Mouse (Mus musculus): ENCODE measurements at regions not wholly inside any gene's neighbourhood (a gene's known extent, or its start where the extent isn't known, plus 50 kb on each side); places are given as distances from the start of the nearest gene placed in this dataset.

DNA sequence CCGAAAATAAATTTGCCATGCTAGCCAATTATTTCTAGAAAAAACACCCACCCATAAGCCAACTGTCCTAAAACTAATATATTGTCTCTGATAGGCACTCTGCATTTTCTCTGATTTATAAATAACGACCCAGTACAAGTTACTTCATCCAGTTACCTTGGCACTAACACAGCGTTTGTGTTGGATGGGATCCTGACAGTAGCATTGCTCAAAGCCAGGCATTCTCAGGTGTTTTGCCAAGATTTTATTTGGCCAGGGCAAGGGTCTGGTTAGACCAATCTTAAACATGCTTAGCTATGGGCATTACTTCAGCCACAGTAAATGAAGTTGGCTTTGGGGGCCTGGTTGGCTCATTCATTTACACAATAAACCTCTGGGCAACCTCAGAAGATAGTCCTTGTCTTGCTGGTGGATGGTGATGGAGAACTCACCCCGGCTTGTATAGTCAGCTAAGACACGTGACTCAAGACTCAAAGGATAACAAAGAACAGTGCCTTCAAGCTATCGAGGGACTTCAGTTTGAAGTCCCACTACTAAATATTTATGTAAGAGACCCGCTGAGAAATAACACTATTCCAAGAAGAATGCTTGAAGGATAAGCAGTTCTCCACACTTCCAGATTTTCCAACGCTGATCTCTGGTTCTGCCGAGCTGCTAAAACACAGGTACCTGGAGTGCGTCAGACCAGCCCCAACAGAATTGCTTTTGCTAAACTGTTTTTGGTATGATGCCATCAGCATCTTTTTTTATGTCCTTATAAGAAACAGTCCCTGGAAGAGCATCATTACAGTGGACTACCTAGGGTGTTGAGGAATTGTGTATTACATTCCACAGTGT is 125.0 kb upstream of the Pkdcc start:
- no peak for DNase-seq (ENCODE audit: low read depth, low spot score)

DNA sequence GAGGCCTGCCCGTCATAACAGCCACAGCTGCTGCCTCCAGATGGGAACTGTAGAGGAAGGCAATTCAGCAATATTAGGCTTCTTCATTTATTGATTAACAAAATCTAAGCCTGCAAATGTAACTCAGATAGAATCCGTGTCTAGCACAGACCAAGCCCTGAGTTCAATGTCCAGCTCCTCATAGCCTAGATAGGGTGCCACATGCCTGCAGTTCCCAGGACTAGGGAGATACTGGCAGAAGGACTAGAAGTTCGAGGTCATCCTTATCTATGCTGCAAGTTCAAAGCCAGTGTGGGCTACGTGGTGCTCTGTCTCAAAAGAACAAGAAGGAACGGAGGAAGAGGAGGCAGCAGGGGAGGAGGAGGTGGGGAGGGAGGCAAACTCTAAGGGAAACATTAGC is 121.2 kb upstream of the Pkdcc start:
- DNase-seq (ENCODE audit: low read depth, low spot score): no peak

DNA sequence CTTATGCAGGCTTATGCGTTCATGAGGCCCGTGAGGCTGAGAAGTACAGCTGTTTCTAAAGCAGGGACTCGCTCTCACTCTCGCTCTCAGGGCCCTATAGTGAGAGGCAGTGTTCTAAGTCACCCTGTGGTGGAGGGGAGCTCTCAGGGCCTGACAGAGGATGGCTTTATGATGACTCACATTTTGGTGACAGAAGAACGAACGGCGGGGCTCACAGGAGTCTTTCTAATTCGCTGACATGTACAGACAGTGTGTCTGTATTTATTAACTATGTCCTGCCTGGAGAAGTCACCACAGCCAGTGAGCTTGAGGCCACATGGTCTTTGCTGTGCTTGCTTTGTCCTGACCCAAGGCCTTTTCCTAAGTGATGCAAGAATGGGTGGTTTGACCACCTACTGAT is 118.6 kb upstream of the Pkdcc start:
- no peak for DNase-seq (ENCODE audit: low read depth, low spot score)

DNA sequence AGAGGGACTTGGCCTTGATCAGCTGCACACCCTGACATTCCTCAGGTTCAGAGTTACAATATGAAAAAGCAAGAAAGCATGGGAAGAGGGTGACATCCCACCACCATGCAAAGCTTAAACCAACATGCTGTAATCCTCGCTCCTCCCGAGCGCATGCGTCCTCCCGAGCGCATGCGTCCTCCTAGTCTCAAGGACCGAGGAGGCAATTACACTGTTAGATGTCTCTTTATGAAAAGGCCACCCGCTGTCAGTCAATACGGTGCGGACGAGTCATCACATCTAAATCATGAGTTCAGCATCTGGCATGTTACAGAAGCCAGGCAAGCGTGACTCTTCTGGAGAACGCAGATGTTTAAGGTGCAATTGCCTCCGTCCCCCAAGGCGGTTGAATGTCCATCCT is 117.1 kb upstream of the Pkdcc start:
- DNase-seq (ENCODE audit: low read depth, low spot score): no peak

DNA sequence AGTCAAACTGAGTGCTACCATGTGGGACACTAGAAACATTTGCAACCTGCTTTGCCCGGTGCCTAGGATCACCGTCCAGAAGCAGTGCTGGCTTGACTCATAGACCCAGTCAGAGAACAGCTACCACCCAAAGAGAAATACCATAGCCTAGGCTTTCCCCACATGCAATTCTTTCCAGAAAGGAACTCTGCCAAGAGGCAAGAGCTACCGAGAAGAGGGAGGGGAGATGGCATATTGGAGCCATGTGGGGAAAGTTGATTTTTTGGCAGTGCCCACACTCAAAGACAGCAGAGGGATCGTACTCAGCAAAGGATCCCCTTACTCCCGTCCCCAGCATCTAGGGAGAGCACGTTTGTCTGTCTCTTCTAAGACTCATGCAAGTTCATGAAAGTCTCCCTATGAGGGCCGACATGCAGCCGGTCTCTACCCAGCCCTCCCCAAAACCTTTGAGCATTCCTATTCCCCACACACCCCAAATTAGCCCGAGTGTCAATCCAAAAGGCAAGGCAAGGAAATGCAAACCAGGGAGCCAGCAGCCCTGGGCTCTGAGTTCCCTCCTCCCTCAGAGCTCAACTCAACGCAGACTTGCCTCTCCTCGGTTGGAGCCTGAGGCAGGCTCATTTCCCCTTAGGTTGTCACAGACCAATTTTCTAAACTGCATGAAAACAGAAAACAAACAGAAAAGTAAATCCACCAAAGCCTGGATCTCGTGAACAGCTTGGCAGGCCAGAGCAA is 116.2 kb upstream of the Pkdcc start:
- no peak for DNase-seq (ENCODE audit: low read depth, low spot score)

DNA sequence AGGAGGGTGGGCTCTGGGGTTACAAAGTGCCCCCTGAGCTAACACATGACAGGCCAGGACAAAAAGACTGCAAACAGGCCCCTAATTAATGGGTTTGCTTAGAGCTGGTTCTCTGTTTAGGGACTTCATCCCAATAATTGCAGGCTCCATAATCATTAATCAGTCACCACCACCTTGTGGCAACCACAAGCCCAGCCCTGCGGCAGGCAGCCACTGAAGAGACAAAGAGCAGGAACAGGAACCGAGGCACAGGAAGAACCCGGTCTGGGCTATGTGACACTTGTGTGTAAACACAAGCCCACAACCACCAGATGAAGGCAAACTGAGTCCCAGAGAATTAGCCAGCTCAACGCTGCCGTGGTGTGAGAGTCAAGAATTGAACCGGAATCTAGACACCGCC is 114.1 kb upstream of the Pkdcc start:
- no peak for DNase-seq (ENCODE audit: low read depth, low spot score)

DNA sequence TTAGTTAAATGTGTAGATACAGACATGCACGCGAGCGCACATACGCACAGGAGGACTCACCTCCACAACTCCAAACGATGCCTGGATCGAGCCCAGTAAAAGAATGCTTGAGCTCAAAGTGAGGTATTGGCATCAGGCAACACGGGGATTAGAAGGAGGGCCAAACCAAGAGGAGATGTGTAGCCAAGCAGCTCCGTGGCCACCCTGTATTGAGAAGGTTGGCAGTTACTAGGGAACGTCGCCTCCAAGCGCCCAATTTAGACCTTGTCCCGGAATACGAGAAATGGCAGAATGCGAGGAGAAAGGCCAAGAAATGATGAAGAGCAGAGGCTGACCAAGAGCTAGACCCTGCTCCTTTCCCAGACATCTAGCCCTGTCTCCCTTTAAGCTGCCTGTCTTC is 113.3 kb upstream of the Pkdcc start:
- DNase-seq (ENCODE audit: low read depth, low spot score): no peak

DNA sequence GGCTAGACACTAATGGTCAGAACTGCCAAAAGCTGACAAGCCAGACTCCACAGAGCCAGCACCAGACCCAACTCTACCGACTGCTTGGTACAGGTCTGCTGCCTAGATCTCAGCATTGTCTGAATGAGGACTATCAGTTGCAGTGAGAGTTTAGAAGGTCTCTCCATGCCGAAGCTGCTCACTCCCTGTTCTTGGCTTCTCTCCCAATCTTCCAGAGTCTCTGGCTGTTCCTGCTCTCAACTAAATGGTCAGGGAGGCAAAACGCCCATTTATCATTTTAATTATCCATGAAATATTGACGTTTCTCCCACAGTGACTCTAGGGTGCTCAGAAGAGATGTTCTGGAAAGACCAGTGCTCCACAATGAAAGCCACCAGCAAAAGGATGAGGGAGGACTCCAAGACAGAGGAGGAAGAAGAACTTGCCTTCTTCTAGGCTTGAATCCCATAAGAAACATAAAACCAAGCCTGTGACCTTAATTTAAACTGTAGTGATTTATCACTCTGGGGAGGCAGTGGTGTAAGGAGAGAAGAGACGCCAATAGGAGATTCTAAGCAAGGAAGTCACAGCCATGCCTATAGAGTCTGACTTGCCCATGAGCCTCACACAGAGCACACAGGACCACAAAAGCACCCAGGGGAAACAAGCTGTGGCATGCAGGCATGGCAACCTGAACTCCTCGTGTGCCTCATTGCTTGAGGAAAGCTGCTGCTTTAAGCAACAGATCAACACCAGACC is 112.2 kb upstream of the Pkdcc start:
- DNase-seq (ENCODE audit: low read depth, low spot score): no peak

DNA sequence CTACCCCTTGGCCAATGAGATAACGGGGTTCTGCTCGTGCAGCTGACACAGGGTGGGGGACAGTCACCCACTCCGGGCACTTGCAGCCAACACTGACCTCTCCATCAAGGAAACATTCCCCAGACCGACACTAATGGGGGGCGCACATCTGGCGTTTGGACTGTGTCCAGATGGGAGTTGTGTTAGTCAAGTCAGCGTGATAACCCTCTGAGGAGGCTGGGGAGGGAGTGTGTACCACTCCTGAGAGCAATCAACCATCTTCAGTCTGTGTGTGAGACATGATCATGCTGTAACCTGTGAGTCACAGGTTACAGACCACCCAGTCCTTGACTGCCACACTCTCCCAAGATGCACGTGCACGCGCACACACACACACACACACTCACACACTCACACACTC is 106.9 kb upstream of the Pkdcc start:
- no peak for DNase-seq (ENCODE audit: low read depth, low spot score)

DNA sequence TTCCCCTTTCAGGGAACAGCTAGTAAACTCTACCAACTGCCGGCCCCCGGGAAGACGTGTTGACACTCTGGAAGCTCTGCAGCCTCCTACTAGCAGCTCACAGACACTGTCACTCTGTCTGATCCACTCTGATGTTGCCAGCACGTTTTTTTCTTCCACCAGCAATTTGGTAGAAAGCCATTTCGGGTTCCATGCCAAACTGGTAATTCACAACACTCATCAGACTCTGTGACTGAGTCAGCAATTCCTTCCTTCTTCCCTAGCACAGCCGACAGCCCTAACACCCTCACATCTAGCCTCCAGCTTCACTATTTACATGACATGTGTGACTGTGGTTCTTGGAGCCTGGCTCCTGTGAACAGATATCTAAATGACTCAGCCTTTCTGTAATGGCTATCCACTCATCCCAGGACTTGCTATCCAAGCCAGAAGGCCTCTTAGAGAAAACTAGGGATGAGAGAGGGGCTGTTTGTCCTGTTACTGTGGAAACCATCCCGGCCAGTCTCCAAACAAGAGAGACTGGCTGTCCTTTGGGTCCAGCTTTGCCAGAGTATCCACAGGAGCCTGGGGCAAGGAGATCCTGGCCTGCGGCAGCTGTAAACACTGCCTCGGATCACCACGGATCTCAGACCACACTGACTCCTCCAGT is 105.2 kb upstream of the Pkdcc start:
- DNase-seq (ENCODE audit: low read depth, low spot score): no peak

DNA sequence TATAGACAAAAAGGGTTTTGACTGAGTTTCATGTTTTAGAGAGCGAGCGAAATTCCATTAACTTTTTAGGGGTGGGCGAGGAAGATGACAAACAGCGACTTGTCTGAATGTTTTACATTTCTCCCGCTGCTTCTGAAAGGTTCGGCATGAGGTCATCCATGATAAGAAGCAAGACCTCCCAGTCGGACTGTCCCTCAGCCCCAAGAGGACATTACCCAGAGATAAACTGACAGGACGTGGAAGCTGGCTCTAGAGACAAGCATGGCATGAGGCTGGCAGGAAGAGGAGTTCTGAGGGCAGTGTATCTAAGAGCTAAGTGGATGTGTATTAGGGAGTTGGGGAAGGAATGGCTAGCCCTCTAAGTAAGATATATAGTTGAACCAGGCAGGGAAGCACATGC is 104.5 kb upstream of the Pkdcc start:
- no peak for DNase-seq (ENCODE audit: low read depth, low spot score)

DNA sequence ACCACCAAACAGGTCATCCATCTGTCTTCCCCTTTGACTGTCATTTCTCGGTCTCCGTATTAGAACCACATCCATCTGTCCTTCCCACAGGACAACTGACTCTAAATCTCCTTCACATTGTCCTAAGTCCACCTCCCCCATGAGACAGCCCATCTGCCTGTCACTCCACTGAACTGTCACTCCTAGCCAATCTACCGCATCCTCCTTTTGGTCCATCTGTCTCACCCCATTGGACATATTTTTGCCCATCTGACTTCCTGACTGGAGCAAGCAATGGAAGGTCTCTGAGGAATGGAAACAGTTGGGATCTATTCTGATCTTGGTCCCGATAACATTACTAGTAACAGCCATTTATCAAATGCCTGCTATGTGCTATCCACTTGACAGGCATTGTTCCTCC is 99.9 kb upstream of the Pkdcc start:
- no peak for DNase-seq (ENCODE audit: low read depth, low spot score)

DNA sequence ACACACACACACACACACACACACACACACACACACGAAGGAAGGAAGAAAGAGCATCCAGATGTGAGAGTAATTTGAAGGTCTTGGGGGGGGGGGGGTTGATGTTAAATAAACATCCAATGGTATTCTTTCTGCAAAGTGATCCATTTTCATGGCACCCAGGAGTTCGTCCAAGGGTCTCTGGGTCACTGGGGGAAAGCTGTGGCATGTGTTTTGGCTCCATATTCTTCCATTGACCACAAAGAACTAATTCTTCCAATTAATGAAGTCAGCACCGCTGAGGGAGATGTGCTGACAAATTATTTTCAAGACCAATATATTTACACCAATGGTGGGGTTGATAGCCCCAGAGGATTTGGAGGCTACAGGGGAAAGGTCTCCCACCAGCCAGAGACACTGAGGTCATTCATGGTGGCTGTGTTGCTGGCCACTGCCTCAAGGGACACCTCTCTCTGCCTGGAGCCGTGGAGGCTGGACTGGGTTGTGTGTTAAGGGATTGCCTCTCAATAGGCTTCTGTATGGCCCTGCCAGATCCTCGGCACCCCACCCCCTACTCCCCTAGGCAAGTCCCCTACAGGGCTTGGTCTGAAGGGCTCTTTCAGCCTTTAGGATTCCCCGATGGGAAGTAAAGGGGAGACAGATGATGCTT is 99.1 kb upstream of the Pkdcc start:
- no peak for DNase-seq (ENCODE audit: low read depth, low spot score)

DNA sequence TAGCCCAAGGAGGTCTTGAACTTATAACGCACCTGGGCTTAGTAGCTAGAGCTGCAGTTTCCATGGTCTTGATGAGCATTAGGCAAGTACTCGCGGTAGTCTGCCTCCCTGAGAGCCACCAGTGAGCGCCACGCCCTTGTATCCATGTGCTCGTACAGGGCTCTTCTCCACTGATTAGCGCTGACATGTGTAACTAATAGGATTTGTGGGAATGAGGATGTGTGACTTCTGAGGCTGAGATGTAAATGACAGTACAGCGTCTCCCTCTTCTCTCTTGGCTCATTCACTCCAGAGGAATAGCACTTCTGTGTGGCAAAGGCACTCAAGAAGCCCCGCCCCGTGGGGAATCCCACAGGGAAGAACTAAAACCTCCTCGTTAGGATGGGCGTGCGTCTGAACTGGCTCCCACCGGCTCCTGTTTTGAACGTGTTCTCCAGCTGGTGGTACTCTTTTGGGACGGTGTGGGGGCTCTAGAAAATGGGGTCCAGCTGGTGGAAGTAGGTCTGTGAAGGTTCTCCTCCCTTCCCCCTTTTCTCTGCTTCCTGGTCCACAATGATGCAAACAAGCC is 94.3 kb upstream of the Pkdcc start:
- peak; percentile 19 for DNase-seq (ENCODE audit: low read depth, low spot score)

DNA sequence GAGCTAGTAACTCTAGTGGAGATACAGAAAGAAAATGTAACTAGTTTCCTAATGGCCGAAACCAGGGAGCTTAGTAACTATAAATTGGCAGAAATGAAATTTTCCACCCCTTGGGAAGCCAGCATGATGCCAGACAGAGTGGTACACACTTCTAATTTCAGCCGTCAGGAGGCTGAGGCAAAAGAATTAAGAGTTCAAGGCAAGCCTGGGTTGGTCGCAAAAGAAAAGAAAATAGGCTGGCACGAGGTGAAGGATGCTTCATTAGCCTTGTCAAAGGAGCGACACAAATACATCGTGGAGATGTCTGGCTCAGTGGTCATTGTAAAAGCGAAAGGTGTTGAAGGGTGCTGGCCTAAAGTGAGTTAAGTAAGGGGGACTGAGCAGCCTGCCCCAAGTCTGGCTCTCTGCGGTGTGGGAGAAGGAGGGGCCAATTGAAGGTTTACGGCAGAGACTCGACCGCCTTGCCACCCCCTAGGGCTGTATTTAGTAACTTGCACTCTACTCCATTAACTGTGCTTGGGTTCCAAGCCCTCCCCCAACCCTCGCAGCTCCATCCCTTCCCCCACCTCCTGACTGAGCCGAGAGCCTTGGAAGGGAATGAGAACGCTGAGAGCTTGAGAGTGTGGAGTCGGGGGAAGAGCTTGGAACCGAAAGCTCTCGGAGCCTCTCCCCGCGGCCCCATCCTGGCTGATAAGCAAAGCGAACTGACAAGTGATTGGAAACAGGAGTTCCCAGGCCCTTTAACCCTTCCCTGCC is 92.4 kb upstream of the Pkdcc start:
- DNase-seq (ENCODE audit: low read depth, low spot score): peak; percentile 39

DNA sequence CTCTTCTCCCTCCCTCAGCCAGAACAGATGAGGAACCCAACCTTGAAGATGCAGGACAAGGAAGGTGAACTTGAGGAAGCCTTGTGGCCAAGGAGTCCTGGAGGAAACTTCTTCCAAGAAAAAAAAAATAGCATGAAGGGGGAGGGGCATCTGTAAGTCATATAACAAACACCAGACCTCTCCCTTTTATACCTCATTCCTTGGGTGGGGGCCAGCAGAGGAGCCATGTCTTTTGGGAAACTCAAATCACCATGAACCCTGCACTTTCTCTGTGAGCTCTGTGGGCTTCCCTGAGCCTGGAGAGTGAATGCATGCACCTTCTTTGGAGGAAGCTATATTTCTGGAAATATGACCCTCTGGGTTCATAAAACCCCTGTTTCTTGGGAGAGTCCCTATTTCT is 90.0 kb upstream of the Pkdcc start:
- no peak for DNase-seq (ENCODE audit: low read depth, low spot score)

DNA sequence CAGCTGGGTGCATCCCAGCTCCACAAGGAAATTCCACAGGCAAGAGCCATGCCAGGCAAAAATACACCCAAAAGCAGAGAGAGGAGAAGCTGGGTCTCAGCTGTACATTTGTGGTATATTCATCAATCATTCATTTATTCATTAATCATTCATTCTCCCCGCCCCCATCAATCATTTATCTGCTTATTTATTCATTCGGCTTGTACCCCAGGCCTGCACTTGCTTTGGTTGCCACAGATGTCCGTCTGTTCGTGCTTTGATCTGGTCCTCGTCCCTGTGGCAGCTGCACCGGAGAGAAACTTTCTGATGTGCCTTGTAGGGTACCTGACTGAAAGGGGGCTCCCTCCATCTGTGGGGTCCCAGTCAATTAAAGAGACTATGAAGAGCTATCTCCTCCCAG is 87.2 kb upstream of the Pkdcc start:
- DNase-seq (ENCODE audit: low read depth, low spot score): no peak

DNA sequence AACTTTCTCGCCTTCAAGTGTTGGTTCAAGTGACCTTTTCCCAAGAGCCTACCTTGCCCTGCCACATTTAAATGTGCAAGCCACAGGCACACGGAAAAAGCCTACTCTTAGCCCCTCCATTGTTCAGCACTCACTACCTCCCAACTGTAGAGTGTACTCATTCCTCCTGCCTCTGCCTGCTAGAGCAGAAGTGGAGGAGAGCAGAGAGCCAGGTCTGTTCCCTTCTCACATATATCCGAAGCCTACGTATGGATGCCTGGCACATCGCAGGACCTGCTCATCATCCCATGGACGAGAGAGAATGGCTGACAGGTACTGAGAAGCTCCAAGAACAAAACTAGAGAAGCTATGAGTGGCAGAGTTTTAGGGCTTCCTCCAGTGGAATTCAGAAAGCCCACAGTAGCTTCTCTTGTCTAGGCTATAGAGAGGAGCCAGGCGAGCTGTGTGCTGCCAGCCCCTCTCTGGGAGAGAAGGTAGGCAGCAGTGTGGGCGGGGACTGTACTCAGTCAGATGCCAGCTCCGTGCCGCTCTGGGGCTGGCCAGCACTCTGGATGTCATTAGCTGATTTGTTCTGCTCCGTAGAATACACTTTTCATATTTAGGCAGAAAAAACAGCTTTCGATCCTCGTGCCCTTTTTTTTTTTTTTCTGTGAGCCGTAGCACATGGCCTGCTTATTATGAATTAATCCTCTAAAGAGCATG is 86.1 kb upstream of the Pkdcc start:
- no peak for DNase-seq (ENCODE audit: low read depth, low spot score)

DNA sequence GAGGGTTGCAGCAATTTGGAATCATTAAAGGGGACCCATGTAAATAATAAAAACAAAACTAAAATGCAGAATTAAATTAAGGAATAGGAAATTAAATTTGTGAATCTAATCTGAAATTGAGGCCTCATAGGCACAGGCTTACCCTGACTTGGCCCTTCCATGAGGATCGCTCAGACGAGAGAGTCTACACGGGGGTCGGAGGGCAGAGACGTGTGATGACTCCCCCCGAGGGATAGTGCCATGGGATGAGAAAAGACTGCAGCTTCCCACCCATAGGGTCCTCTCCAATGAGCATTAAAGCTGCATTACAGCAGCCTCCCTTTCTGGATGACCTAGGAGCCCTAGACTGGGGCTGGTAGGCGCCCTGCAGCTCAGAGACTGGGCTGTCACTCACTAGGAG is 85.4 kb upstream of the Pkdcc start:
- DNase-seq (ENCODE audit: low read depth, low spot score): no peak

DNA sequence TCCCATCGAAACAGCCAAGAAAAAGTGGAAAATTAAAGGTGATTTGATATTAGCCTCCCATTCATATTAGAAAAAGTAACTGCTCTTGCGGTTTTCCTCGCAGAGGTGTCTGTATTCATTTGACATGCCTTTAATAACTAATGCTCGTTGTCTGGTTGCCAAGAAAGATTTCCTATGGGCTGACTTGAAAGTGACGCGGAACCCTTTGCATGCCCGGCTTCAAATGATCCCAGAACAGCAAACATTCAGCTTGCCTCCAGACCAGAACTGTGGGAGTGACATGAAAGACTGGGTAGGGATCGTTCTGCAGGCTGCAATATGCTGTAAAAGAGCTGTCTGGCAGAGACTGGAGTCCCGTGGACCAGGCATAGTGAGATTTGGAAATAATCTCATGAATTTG is 81.9 kb upstream of the Pkdcc start:
- DNase-seq (ENCODE audit: low read depth, low spot score): no peak
